Mouse (Mus musculus): ENCODE results near the gene Pecam1. TPM values are rescaled to one million over a fixed set of nuclear protein-coding genes. Genes with fewer than 3 reads are reported as not detected.
A peak's percentile ranks its signal among the peaks of the same experiment; 100 is the strongest.
"Not testable (repeated sequence)": the region's sequence is repeated elsewhere in the genome, so short reads cannot be mapped to it uniquely, and the experiment has no call there.

Gene Pecam1
- polyA plus RNA-seq, 1 experiment from 2014 or later: 61.4 TPM

DNA sequence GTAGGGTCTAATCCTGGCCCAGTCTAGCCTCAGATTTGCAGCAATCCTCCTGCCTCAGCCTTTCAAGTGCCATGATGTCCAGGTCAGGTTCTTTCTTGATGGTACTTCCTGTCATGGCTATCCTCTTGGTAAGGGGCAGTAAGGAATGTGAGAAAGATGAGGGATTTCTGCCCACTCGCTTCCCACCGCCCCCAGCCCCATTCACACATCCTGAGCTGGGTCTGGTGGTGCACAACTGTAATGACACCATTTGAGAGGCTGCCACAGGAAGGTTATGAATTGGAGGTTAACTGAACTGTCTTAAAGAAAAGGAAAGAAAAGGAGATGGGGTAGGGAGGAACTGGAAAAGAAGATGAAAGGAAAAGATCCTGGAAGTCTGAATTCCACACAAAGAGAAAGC is 84.6 kb downstream of the Pecam1 start:
- no peaks in the 10 kb centered on the region for H3K27me3 ChIP-seq (replicated peaks)
- 85% methylated on average over 2 of the region's 2 CpGs for WGBS
- H3K36me3 ChIP-seq: no peaks in the 10 kb centered on the region
- no peaks in the 10 kb centered on the region for H3K9me3 ChIP-seq
- H3K4me2 ChIP-seq: no peak overlapping the region
- no peak for ATAC-seq (ENCODE audit: extremely low read depth, insufficient number of reproducible peaks, low FRiP score, low TSS enrichment)
- H3K4me1 ChIP-seq: peaks cover 40% of the 10 kb centered on the region
- no peak overlapping the region for H3K4me3 ChIP-seq
- no peak overlapping the region for H3K9ac ChIP-seq
- H3K27ac ChIP-seq (replicated peaks): peak overlapping the region; percentile 29; the same call in 1 of the 2 replicates

DNA sequence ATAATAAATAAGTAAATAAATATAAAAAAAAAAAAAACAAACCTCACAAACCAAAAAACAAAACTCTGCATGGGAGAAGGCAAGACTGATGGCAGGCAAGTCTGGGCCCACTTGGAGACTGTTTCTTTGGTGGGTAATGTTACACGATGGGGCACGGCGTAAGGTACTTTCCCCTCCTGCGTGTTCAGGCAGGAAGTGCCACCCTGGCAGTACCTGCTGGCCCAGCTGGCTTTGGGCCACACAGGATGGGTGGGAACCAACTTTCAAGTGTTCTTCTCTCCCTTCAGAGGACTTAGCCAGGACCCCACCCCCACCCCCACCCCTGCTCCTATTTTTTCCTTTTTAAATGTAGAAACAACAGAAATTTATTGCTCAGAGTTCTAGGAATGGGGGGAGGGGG is 85.1 kb downstream of the Pecam1 start:
- no peak for ATAC-seq (ENCODE audit: extremely low read depth, insufficient number of reproducible peaks, low FRiP score, low TSS enrichment)
- 78% methylated on average over 4 of the region's 4 CpGs for WGBS
- Histone ChIP-seq H3K9me3 (no peaks in the 10 kb centered on the region), H3K27ac (replicated peaks) (0 out of 2 replicates have a peak overlapping the region, but pooled peaks have one; percentile 29), H3K4me3 (no peak overlapping the region), H3K27me3 (replicated peaks) (no peaks in the 10 kb centered on the region), H3K9ac (no peak overlapping the region), H3K4me2 (no peak overlapping the region), H3K4me1 (peaks cover 42% of the 10 kb centered on the region), H3K36me3 (no peaks in the 10 kb centered on the region)

DNA sequence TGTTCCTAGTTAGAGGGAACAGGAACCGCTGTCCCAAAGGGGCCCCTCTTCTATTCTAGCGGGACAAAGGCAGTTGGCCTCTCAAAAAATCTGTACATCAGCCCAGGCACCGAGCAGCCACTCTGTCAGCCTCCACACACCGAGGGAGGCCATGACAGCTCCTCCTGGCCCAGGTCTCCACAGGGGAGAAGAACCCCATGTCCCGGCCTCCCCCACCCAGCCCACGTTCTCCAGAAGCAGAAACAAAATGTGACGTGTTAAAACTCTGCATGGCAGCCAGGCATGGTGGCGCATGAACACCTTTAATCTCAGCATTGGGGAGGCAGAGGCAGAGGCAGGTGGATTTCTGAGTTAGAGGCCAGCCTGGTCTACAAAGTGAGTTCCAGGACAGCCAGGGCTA is 85.7 kb downstream of the Pecam1 start:
- Histone ChIP-seq H3K9ac (no peak overlapping the region), H3K9me3 (no peaks in the 10 kb centered on the region), H3K36me3 (no peaks in the 10 kb centered on the region), H3K4me3 (no peak overlapping the region), H3K4me2 (no peak overlapping the region), H3K27me3 (replicated peaks) (no peaks in the 10 kb centered on the region), H3K4me1 (peaks cover 42% of the 10 kb centered on the region), H3K27ac (replicated peaks) (0 out of 2 replicates have a peak overlapping the region, but pooled peaks have one; percentile 28)
- 68% methylated on average over 8 of the region's 8 CpGs for WGBS
- no peak for ATAC-seq (ENCODE audit: extremely low read depth, insufficient number of reproducible peaks, low FRiP score, low TSS enrichment)

- Histone ChIP-seq H3K4me1 (peaks cover 42% of the 10 kb centered on the region), H3K27me3 (replicated peaks) (no peaks in the 10 kb centered on the region), H3K36me3 (no peaks in the 10 kb centered on the region), H3K9ac (no peak overlapping the region), H3K4me3 (no peak overlapping the region), H3K27ac (replicated peaks) (peak overlapping the region; percentile 29; the same call in 1 of the 2 replicates), H3K9me3 (no peaks in the 10 kb centered on the region), H3K4me2 (no peak overlapping the region)
- WGBS: 68% methylated on average over 6 of the region's 6 CpGs
- ATAC-seq (ENCODE audit: extremely low read depth, insufficient number of reproducible peaks, low FRiP score, low TSS enrichment): no peak
Measured at GRCm38 (mm10) chr11:106663838-106664237, 86.6 kb downstream of the Pecam1 start.

DNA sequence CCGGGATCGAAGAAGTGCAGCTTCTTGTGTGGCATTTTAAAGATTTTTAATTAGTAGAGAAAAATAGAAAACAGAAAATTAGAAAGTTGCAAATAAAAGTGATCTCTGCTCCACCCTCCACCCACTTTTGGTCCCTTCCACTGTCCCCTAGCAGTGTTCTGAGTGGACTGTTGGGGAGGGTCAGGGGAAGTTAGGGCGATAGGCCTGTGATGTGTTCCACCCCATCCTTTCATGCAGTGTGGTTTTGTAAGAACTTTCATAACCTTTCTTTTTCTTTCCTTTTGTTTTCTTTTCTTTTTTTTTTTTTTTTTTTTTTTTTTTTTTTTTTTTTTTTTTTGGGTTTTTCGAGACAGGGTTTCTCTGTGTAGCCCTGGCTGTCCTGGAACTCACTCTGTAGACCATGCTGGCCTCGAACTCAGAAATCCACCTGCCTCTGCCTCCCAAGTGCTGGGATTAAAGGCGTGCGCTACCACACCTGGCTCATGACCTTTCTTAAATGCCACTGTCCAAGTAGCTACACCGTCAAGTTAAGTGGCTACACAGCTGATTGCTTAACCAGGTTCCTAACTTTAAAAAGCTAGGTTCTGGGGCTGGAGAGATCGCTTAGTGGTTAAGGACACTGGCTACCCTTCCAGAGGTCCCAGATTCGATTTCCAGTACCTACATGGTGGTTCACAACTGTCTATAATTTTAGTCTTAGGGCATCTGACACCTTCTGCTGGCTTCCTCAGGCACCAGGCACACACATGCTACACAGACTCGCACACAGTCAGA is 87.6 kb downstream of the Pecam1 start:
- Histone ChIP-seq H3K4me2 (no peak overlapping the region), H3K9ac (no peak overlapping the region), H3K36me3 (no peaks in the 10 kb centered on the region), H3K4me1 (peaks cover 42% of the 10 kb centered on the region), H3K4me3 (no peak overlapping the region), H3K9me3 (no peaks in the 10 kb centered on the region), H3K27ac (replicated peaks) (peak overlapping the region; percentile 96; the same call in 1 of the 2 replicates), H3K27me3 (replicated peaks) (no peaks in the 10 kb centered on the region)
- WGBS: 82% methylated on average over 10 of the region's 11 CpGs
- no peak for ATAC-seq (ENCODE audit: extremely low read depth, insufficient number of reproducible peaks, low FRiP score, low TSS enrichment)

DNA sequence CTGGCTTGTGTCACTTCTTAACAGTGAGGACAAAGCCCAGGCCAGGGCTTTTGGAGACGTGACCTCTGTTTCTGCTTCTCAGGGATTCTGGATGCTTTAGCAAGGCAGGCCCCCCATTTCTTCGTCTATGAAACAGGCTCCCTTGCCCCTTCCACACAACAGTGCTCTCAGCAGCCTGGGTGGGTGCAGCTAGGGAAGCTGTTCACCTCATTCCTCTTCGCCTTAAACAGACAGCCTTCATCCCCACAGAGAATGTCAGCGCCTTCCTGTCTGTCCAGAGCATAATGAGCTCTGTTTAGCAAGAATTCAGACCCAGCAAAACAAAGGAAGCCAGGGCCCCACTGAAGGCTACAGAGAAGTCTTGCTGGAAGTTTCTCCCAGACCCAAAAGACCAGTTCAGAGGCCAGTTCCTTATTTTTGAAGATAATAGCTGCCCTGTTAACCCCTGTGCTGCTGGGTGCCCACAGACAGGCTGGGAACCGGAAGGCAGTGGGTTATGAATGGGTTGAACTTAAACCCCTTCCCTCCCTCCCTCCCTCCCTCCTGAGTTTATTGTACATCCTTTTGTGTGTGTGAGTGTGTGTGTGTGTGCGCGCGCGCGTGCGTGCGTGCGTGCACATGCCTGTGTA is 89.9 kb downstream of the Pecam1 start:
- 70% methylated on average over 12 of the region's 13 CpGs for WGBS
- Histone ChIP-seq H3K27ac (replicated peaks) (peak overlapping the region; percentile 96), H3K4me2 (no peak overlapping the region), H3K9ac (peak overlapping the region; percentile 67), H3K9me3 (no peaks in the 10 kb centered on the region), H3K27me3 (replicated peaks) (no peaks in the 10 kb centered on the region), H3K4me3 (no peak overlapping the region), H3K36me3 (no peaks in the 10 kb centered on the region), H3K4me1 (peaks cover 51% of the 10 kb centered on the region)
- no peak for ATAC-seq (ENCODE audit: extremely low read depth, insufficient number of reproducible peaks, low FRiP score, low TSS enrichment)

- Histone ChIP-seq H3K36me3 (0 out of 2 replicates have a peak, but pooled peaks cover 2% of the 10 kb centered on the region), H3K9ac (peak overlapping the region; percentile 67), H3K4me3 (no peak overlapping the region), H3K9me3 (no peaks in the 10 kb centered on the region), H3K4me1 (peaks cover 51% of the 10 kb centered on the region), H3K4me2 (peak overlapping the region; percentile 22; the same call in 1 of the 2 replicates), H3K27ac (replicated peaks) (peak overlapping the region; percentile 96), H3K27me3 (replicated peaks) (no peaks in the 10 kb centered on the region)
- ATAC-seq (ENCODE audit: extremely low read depth, insufficient number of reproducible peaks, low FRiP score, low TSS enrichment): peak; percentile 29; the same call in 1 of the 2 replicates
- 48% methylated on average over 15 of the region's 15 CpGs for WGBS
Measured at GRCm38 (mm10) chr11:106659598-106660295, 90.7 kb downstream of the Pecam1 start.

- ATAC-seq (ENCODE audit: extremely low read depth, insufficient number of reproducible peaks, low FRiP score, low TSS enrichment): peak; percentile 10; the same call in 1 of the 2 replicates
- 13% methylated on average over 14 of the region's 14 CpGs for WGBS
Measured at GRCm38 (mm10) chr11:106658051-106658880, 92.2 kb downstream of the Pecam1 start.

DNA sequence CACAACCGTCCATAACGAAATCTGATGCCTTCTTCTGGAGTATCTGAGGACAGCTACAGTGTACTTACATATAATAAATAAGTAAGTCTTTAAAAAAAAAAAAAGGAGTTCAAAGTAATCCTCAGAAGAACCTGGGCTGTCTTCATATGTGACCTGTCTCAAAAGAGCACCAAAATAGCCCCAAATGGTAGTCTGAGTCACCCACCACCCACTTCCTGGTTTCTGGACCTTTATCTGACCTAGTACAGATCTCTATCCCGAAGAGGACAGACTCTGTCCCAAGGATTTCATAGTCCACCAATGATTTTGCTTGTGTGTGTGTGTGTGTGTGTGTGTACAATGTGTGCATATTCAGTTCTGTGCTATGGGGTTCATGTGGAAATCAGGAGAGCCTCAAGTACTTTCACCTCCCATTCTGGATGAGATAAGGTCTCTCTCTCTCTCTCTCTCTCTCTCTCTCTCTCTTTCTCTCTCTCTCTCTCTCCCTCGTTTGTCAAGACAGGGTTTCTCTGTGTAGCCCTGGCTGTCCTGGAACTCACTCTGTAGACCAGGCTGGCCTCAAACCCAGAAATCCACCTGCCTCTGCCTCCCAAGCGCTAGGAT is 93.4 kb downstream of the Pecam1 start:
- not testable (repeated sequence) for H3K27me3 ChIP-seq (replicated peaks)
- WGBS: 79% methylated on average over 5 of the region's 5 CpGs

More at GRCm38 (mm10) chr11:106658051-106658880, 92.2 kb downstream of the Pecam1 start:
- H3K4me3 ChIP-seq: no peak overlapping the region
- H3K4me2 ChIP-seq: peak overlapping the region; percentile 50
- 0 out of 2 replicates have a peak, but pooled peaks cover 3% of the 10 kb centered on the region for H3K36me3 ChIP-seq
- peak overlapping the region; percentile 96 for H3K27ac ChIP-seq (replicated peaks)
- peaks cover 47% of the 10 kb centered on the region for H3K4me1 ChIP-seq
- peak overlapping the region; percentile 71 for H3K9ac ChIP-seq
- no peaks in the 10 kb centered on the region for H3K9me3 ChIP-seq
- no peaks in the 10 kb centered on the region for H3K27me3 ChIP-seq (replicated peaks)

DNA sequence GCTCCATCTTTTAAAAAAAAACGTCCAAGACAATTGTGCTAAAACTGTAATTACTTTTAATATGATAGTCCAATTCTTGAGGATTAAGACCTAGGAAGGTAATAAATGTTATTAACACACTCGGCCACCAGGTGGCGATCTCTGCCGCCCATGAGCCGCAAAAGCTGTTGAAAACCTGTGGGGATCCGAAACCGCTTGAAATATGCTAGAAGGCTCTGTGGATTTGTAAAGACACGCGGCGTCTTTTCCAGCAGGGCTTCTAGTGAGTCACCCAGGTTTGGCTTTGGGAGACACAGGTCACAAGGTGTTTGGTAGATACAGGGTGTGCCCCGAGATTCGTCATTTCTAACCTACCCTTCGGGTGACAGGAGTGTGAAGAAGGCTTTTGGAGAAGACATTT is 102.1 kb downstream of the Pecam1 start:
- Histone ChIP-seq H3K9ac (no peak overlapping the region), H3K27me3 (replicated peaks) (no peaks in the 10 kb centered on the region), H3K4me2 (no peak overlapping the region), H3K4me3 (no peak overlapping the region), H3K9me3 (no peaks in the 10 kb centered on the region), H3K36me3 (no peaks in the 10 kb centered on the region), H3K27ac (replicated peaks) (no peak overlapping the region), H3K4me1 (no peaks in the 10 kb centered on the region)
- WGBS: 24% methylated on average over 13 of the region's 13 CpGs
- no peak for ATAC-seq (ENCODE audit: extremely low read depth, insufficient number of reproducible peaks, low FRiP score, low TSS enrichment)

More for the DNA sequence above, 93.4 kb downstream of the Pecam1 start:
- not testable (repeated sequence) for H3K4me2 ChIP-seq; H3K4me3 ChIP-seq; H3K9me3 ChIP-seq; ATAC-seq (ENCODE audit: extremely low read depth, insufficient number of reproducible peaks, low FRiP score, low TSS enrichment); H3K36me3 ChIP-seq; H3K9ac ChIP-seq
- Histone ChIP-seq H3K4me1 (peaks cover 44% of the 10 kb centered on the region), H3K27ac (replicated peaks) (peak overlapping the region; percentile 96)
